Mouse (Mus musculus) heart, adult 2 months (tissue): ENCODE data around the gene Tom1l2. TPM values are rescaled to one million over a fixed set of nuclear protein-coding genes. Genes with fewer than 3 reads are reported as not detected.

Experiments
- DNase-seq, 2 experiments: peaks; one replicate each; pipeline ENCODE4 v3.0.0; 2021
- H3K27ac ChIP-seq: fragments of 200-600 bp; 2 replicates; pipeline ENCODE4 v1.8.1; 2022
- H3K27me3 ChIP-seq: fragments of 200-500 bp; 2 replicates; pipeline ENCODE4 v1.6.1; 2012; ENCODE audit warnings: mild to moderate bottlenecking, low read length, inconsistent platforms, mixed read lengths; ENCODE audit not compliant: control insufficient read depth, insufficient read depth
- H3K36me3 ChIP-seq: fragments of 200-500 bp; 2 replicates; pipeline ENCODE4 v1.6.1; 2012; ENCODE audit warnings: low read length, inconsistent platforms; ENCODE audit not compliant: control insufficient read depth, insufficient read depth
- H3K4me1 ChIP-seq: fragments of 200-500 bp; 2 replicates; pipeline ENCODE4 v1.6.1; 2011; ENCODE audit warnings: low read length; ENCODE audit not compliant: control insufficient read depth, insufficient read depth
- H3K4me3 ChIP-seq: fragments of 200-600 bp; 2 replicates; pipeline ENCODE4 v1.8.1; 2022
- H3K79me2 ChIP-seq: fragments of 200-500 bp; replicated peaks from 2 replicates; pipeline ENCODE4 v1.6.1; 2012; ENCODE audit warnings: mild to moderate bottlenecking, inconsistent platforms, low read length, moderate library complexity, mixed read lengths; ENCODE audit not compliant: control insufficient read depth, insufficient read depth
- H3K9ac ChIP-seq: fragments of 200-500 bp; 2 replicates; pipeline ENCODE4 v1.6.1; 2012; ENCODE audit warnings: low read depth, mild to moderate bottlenecking, control low read depth, inconsistent platforms, low read length, mixed read lengths
- CTCF ChIP-seq: fragments of 200-600 bp; IDR thresholded peaks from 2 replicates; pipeline ENCODE4 v1.8.1; 2022; ENCODE audit warnings: antibody characterized with exemption, mild to moderate bottlenecking, moderate library complexity
- EP300 ChIP-seq: fragments of 200-500 bp; IDR thresholded peaks from 2 replicates; pipeline ENCODE4 v1.6.1; 2011; ENCODE audit warnings: low read depth, low read length, control low read depth; ENCODE audit not compliant: insufficient read depth
- POLR2A ChIP-seq: fragments of 200-500 bp; IDR thresholded peaks from 2 replicates; pipeline ENCODE4 v1.6.1; 2011; ENCODE audit warnings: mild to moderate bottlenecking, low read depth, low read length, control low read depth; ENCODE audit not compliant: insufficient read depth
- WGBS: fragments of 180-500 bp; shearing (Covaris S2); methylation state at CpG from one replicate; pipeline ENCODE4 v1.1.7; 2018; 5-methylcytosine and 5-hydroxymethylcytosine counted together
- intact Hi-C: fragments of 180-260 bp; cut with DNase I; formaldehyde crosslinking; loops from one replicate; pipeline ENCODE4 v1.15.1; 2025
- polyA plus RNA-seq: library from polyadenylated mRNA; depleted of rRNA; stranded (reverse); fragments of >200 nt; gene quantifications from 2 replicates; pipeline ENCODE4 v1.2.3, GENCODE M21; 2012
- total RNA-seq, 2 experiments: library from RNA; stranded (reverse); gene quantifications; 2 replicates each; pipeline ENCODE4 v1.2.3; 2021

The Tom1l2 gene
- total and polyA plus RNA-seq, 3 experiments: 102 to 123 (median 113) TPM

DNA sequence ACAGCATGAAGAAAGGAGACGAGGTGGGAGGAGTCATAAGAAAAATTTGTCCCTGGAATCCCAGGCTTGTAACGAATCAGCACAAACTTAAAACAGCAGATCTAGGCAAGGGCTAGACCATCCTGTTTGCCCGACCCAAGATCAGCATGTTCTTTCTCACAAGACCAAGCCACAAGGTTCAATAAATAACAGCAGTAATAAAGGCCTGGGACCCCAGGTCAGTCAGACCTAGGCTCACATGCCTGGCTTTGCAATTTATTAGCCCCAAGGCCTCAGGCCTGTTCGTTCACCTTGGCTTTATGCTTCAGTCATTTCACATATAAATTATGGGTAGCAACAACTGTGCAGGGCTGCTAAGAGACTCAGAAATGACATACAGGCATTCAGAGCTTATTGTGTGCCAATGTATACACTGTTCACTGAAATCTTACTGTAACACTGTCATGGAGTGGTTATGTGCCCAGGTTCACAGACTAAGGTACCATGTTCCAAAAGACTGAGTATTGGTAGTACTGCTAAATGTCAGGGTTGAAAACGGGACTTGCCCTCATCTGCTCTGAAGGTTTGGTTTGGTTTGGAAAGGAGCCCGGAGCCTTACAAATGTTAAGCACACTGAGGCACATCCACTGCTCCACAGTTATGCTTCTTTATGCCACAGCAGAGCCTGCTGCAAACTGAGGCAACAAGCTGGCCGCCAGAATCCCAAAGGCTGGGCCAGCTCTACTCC lies 35.2 kb downstream of the Tom1l2 start:
- DNase-seq: no peak
- H3K4me3 ChIP-seq: no peak overlapping the region
- peaks cover 3% of the 10 kb centered on the region for H3K4me1 ChIP-seq
- no peak overlapping the region; the same call in 1 of the 2 replicates for H3K9ac ChIP-seq
- WGBS: 73% methylated on average over 7 of the region's 7 CpGs
- TF ChIP-seq POLR2A: no peak
- no peak for TF ChIP-seq EP300
- TF ChIP-seq CTCF: no peak
- H3K27ac ChIP-seq: no peak overlapping the region
- no peaks in the 10 kb centered on the region for H3K27me3 ChIP-seq
- intact Hi-C loops: no loop called here
- 0 out of 2 replicates have a peak, but pooled peaks cover 4% of the 10 kb centered on the region for H3K36me3 ChIP-seq
- H3K79me2 ChIP-seq: peaks cover 2% of the 10 kb centered on the region

DNA sequence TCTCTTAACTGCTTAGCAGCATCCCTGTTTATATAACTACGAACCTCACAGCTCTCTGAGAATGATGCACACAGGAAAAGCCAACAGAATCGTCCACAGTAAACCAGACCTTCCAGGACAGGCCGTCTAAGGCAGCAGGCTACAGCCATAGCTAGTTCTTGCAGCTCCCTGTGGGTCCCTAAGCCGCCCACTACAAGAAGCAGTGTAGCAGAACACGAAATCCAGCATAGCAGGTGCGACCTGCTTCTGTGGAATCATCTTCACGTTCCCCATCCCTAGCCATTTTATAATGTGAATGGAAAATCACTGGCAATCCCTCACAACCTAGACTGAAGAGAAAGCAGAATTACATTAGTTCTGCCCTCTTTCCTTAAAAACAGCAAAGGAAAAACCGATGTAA lies 35.8 kb downstream of the Tom1l2 start:
- intact Hi-C loops: no loop called here
- WGBS: 80% methylated on average over 8 of the region's 8 CpGs
- DNase-seq: no peak
- no peak for TF ChIP-seq EP300
- TF ChIP-seq POLR2A: no peak
- TF ChIP-seq CTCF: no peak
- H3K36me3 ChIP-seq: 0 out of 2 replicates have a peak, but pooled peaks cover 3% of the 10 kb centered on the region
- no peak overlapping the region for H3K4me3 ChIP-seq
- peaks cover 3% of the 10 kb centered on the region for H3K4me1 ChIP-seq
- no peak overlapping the region for H3K27ac ChIP-seq
- peaks cover 2% of the 10 kb centered on the region for H3K79me2 ChIP-seq
- H3K27me3 ChIP-seq: no peaks in the 10 kb centered on the region
- H3K9ac ChIP-seq: no peak overlapping the region

DNA sequence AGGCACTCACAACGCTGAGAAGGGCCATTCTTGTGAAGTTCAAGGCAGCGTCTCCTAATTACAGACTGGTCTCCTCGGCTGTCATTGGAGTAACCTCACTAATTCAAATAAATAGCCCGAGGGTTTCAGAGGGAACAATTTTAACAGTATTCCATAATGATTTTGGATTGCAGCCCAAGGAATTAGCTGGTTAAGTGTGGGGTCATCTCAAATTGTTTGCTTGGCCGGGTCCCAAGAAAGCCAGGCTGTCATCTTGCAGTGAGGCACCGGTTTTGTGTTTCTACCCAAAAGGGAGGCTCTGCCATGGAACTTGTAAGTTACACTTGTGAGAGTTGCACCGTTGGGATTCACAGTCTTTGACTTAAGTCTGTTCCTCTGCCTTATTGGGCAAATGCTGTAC lies 36.5 kb downstream of the Tom1l2 start:
- intact Hi-C loops: no loop called here
- no peaks in the 10 kb centered on the region for H3K27me3 ChIP-seq

DNA sequence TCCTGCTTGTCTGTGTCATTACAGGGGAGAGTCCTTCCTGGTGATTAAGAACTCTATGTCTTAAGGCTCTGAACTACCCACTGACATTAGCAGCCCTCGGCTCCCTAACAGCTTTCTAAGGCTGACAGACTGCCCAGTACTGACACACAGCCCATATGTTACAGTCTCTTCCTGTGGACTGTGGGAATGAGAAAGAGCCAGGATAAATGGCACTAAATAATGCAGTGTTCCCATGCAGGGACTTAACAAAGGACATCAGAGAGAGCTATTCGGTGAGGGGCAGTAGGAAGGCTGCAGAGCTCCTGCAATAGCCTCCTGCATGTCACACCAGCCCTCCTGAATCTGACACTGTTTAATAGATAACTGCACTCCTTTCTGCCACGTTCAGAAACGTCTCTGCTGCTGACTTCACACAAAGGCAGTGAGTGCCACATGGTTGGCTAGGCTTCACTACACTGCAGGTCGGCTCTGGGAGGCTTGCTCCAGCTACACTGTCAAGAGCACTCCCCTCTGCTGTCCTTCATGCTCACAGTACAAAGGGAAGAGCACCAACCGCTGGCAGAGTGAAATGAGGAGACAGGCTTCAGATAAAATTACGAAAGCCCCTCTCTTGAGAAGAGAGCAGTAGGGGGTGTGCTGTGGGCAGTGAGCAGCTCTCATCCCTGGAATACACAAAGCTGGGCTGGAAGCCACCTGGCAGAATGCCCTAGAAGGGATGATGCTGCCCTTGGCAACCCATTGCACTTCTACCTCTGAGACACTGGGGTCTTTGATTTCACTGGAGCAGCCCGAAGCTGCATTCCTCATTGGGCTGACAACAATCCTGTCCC lies 41.5 kb downstream of the Tom1l2 start:
- H3K36me3 ChIP-seq: peaks cover 2% of the 10 kb centered on the region; the same call in 1 of the 2 replicates
- H3K9ac ChIP-seq: no peak overlapping the region
- DNase-seq: peak; percentile 75 to 78
- intact Hi-C loops: no loop called here
- H3K4me1 ChIP-seq: peaks cover 17% of the 10 kb centered on the region
- H3K4me3 ChIP-seq: no peak overlapping the region
- peak; percentile 22; the same call in 1 of the 2 replicates for TF ChIP-seq CTCF
- no peak for TF ChIP-seq POLR2A
- H3K27me3 ChIP-seq: no peaks in the 10 kb centered on the region
- WGBS: 9% methylated on average over 8 of the region's 8 CpGs
- H3K79me2 ChIP-seq: peaks cover 3% of the 10 kb centered on the region
- H3K27ac ChIP-seq: peak overlapping the region; percentile 6; the same call in 1 of the 2 replicates

More for the DNA sequence above, 36.5 kb downstream of the Tom1l2 start:
- peaks cover 7% of the 10 kb centered on the region for H3K4me1 ChIP-seq
- H3K4me3 ChIP-seq: no peak overlapping the region
- H3K36me3 ChIP-seq: 0 out of 2 replicates have a peak, but pooled peaks cover 1% of the 10 kb centered on the region
- peaks cover under 1% of the 10 kb centered on the region for H3K79me2 ChIP-seq
- TF ChIP-seq CTCF: no peak
- no peak for TF ChIP-seq EP300
- no peak for TF ChIP-seq POLR2A
- no peak overlapping the region for H3K27ac ChIP-seq
- DNase-seq: no peak
- no peak overlapping the region for H3K9ac ChIP-seq
- 71% methylated on average over 7 of the region's 7 CpGs for WGBS

DNA sequence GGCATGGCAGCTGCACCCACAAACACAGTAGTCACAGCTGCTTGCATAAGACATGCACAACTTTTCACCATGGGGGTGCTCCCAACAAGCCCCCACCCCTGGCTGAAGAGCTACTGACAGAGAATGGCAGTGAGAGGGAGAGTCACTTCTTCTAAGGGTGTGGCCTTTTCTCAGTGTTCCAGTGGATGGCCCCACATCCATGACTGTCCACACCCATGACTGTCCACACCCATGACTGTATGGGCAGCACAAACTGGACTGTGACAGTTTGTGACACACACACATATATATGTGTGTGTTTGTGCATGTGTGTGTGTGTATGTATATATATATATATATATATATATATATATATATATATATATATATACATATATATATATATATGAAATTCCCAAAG lies 42.8 kb downstream of the Tom1l2 start:
- H3K36me3 ChIP-seq: peaks cover 2% of the 10 kb centered on the region; the same call in 1 of the 2 replicates
- no peak for DNase-seq
- intact Hi-C loops: loop anchor here (5.0 kb wide), 1 partner anchor 42 kb away; the partner anchor contains the start of genes Drc3 and Tom1l2
- H3K4me1 ChIP-seq: peaks cover 17% of the 10 kb centered on the region
- H3K9ac ChIP-seq: no peak overlapping the region
- peak overlapping the region; percentile 57; the same call in 1 of the 2 replicates for H3K27ac ChIP-seq
- no peaks in the 10 kb centered on the region for H3K27me3 ChIP-seq
- TF ChIP-seq EP300: no peak
- no peak for TF ChIP-seq CTCF
- TF ChIP-seq POLR2A: no peak
- H3K4me3 ChIP-seq: no peak overlapping the region
- H3K79me2 ChIP-seq: peaks cover 3% of the 10 kb centered on the region
